Mouse (Mus musculus): ENCODE data around the gene Atp2a1. TPM values are rescaled to one million over a fixed set of nuclear protein-coding genes. Genes with fewer than 3 reads are reported as not detected.

Gene Atp2a1
- total and polyA plus RNA-seq, 3 experiments, result 0.04 to 0.47 TPM; not detected in 1

DNA sequence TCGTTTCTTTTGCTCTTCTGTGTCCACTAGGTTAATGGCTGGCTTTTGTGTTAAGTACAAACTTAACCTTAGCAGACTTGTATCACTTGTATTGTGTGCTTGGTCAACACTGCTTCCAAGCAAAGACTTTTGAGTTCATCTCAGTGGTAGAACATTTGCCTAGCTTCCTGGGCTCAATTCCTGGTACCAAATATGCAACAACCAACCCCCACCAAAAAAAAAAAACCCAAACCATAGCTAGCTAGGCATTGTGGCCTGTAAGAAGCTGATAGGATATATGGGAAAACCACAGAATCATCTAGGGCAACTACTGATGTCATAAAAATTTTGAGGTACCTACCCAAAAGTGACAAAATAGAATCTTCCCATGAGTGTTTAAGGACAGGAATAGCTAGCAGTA, 28.1 kb upstream of the Atp2a1 start:
- H3K9me3 ChIP-seq (replicated peaks; ENCODE audit: insufficient read depth, low read length), result no peaks in the 10 kb centered on the region
- H3K36me3 ChIP-seq (ENCODE audit: control insufficient read depth in 1 of 2, insufficient read depth in 2 of 2, low read length in 2 of 2), result peaks cover 4 to 23% of the 10 kb centered on the region in 2 experiments; a peak in 3 of 4 replicates
- DNase-seq (ENCODE audit: low read depth, low spot score), result peak; percentile 55
- TF ChIP-seq MEF2A (IDR thresholded peaks at IDR 0.05; ENCODE audit: extremely low read depth, insufficient replicate concordance, low read depth, low read length, poor library complexity, severe bottlenecking) (no peak), ZMIZ1 (IDR thresholded peaks at IDR 0.05; ENCODE audit: low read depth, low read length) (0 out of 2 replicates have a peak, but pooled peaks have one; percentile 68), CHD1 (IDR thresholded peaks at IDR 0.05; ENCODE audit: low read depth, low read length) (no peak), POLR2A (IDR thresholded peaks at IDR 0.05; ENCODE audit: control insufficient read depth in 1 of 2, insufficient read depth in 1 of 2, low read depth in 1 of 2, low read length in 2 of 2, poor library complexity in 1 of 2) (peak in 1 of 2 experiments; percentile 66; a peak in 2 of 4 replicates), MYC (IDR thresholded peaks at IDR 0.05; ENCODE audit: low read depth, low read length) (0 out of 2 replicates have a peak, but pooled peaks have one; percentile 30), ZNF384 (IDR thresholded peaks at IDR 0.05; ENCODE audit: low read depth, low read length) (peak; percentile 83), EP300 (IDR thresholded peaks at IDR 0.05; ENCODE audit: low read depth in 1 of 2, low read length in 2 of 2) (peak in 1 of 2 experiments; percentile 32; a peak in 1 of 4 replicates), MAFK (IDR thresholded peaks at IDR 0.05; ENCODE audit: borderline replicate concordance, low read depth, low read length) (no peak), BHLHE40 (IDR thresholded peaks at IDR 0.05; ENCODE audit: borderline replicate concordance, low read depth, low read length) (no peak), NRF1 (IDR thresholded peaks at IDR 0.05; ENCODE audit: insufficient read depth, low read depth, low read length, poor library complexity, severe bottlenecking) (no peak), ETS1 (IDR thresholded peaks at IDR 0.05; ENCODE audit: low read depth, low read length) (peak; percentile 56), USF2 (IDR thresholded peaks at IDR 0.05; ENCODE audit: borderline replicate concordance in 1 of 2, insufficient read depth in 1 of 2, low read depth in 1 of 2, low read length in 2 of 2) (0 out of 4 replicates have a peak, but pooled peaks of 1 of the 2 experiments have one; percentile 2), UBTF (IDR thresholded peaks at IDR 0.05; ENCODE audit: borderline replicate concordance, insufficient read depth, low read depth, low read length) (no peak), TCF12 (IDR thresholded peaks at IDR 0.05; ENCODE audit: low read depth, low read length) (peak; percentile 46; the same call in 1 of the 2 replicates), POLR2AphosphoS2 (IDR thresholded peaks at IDR 0.05; ENCODE audit: low read length) (peak; percentile 78; the same call in 1 of the 2 replicates), MAZ (IDR thresholded peaks at IDR 0.05; ENCODE audit: low read depth, low read length) (no peak), TAL1 (IDR thresholded peaks at IDR 0.05; ENCODE audit: low read length) (peak; percentile 62), MYB (IDR thresholded peaks at IDR 0.05; ENCODE audit: low read depth, low read length) (no peak), SMC3 (IDR thresholded peaks at IDR 0.05; ENCODE audit: low read depth, low read length) (no peak; the same call in 1 of the 2 replicates), SIN3A (IDR thresholded peaks at IDR 0.05; ENCODE audit: low read length) (peak; percentile 48; the same call in 1 of the 2 replicates), ZKSCAN1 (IDR thresholded peaks at IDR 0.05; ENCODE audit: low read depth, low read length) (no peak), HCFC1 (IDR thresholded peaks at IDR 0.05; ENCODE audit: low read depth, low read length) (no peak), USF1 (IDR thresholded peaks at IDR 0.05; ENCODE audit: low read depth, low read length) (no peak), POLR2AphosphoS5 (IDR thresholded peaks at IDR 0.05; ENCODE audit: borderline replicate concordance, low read depth, low read length) (no peak), JUND (IDR thresholded peaks at IDR 0.05; ENCODE audit: low read depth, low read length) (no peak), NELFE (IDR thresholded peaks at IDR 0.05; ENCODE audit: low read depth, low read length) (0 out of 2 replicates have a peak, but pooled peaks have one; percentile 31), GABPA (IDR thresholded peaks at IDR 0.05; ENCODE audit: low read depth, low read length) (no peak), RCOR1 (IDR thresholded peaks at IDR 0.05; ENCODE audit: low read depth, low read length) (no peak), RAD21 (IDR thresholded peaks at IDR 0.05; ENCODE audit: low read depth, low read length) (no peak), TBP (IDR thresholded peaks at IDR 0.05; ENCODE audit: low read depth, low read length) (no peak)
- peaks cover 0 to 6% of the 10 kb centered on the region in 2 experiments; a peak in 1 of 4 replicates for H3K4me1 ChIP-seq (ENCODE audit: control insufficient read depth in 1 of 2, insufficient read depth in 2 of 2, low read length in 2 of 2)
- H3K79me2 ChIP-seq (ENCODE audit: control insufficient read depth, insufficient read depth, low read length, poor library complexity), result peaks cover 19% of the 10 kb centered on the region
- no peak overlapping the region for H3K9ac ChIP-seq (ENCODE audit: control insufficient read depth, low read depth, low read length, poor library complexity, severe bottlenecking)
- peak overlapping the region; percentile 29; the same call in 1 of the 2 replicates for H3K27ac ChIP-seq (ENCODE audit: control insufficient read depth, low read depth, low read length)
- H3K27me3 ChIP-seq (ENCODE audit: control insufficient read depth in 1 of 2, insufficient read depth in 2 of 2, low read length in 2 of 2), result no peaks in the 10 kb centered on the region
- H3K4me3 ChIP-seq (ENCODE audit: control insufficient read depth in 1 of 2, insufficient read depth in 1 of 2, low read depth in 2 of 2, low read length in 2 of 2), result no peak overlapping the region
